Mouse (Mus musculus) forelimb bud, embryonic 11.5 days (tissue): ENCODE data around the gene Sh3bp2.
A peak's percentile ranks its signal among the peaks of the same experiment; 100 is the strongest.
"Not testable (repeated sequence)": the region's sequence is repeated elsewhere in the genome, so short reads cannot be mapped to it uniquely, and the experiment has no call there.

Source experiments
- DNase-seq: peaks from one replicate; pipeline ENCODE4 v3.0.0-alpha.2; 2012; ENCODE audit warnings: low read depth, low spot score

Gene Sh3bp2

DNA sequence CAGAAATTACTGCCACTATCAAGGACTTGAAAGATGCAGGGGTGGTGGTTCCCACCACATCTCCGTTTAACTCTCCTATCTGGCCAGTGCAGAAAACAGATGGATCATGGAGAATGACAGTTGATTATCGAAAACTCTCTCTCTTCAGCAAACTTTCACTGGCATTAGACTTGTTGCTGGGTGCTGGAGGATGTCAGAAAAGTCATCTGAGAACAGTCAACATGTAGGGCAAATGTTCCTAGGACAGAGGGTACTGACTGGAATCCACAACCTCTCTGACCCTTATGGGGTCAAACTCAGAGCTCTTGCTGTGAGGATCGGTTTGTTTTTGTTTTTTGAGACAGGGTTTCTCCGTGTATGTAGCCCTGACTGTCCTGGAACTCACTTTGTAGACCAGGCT lies 46.9 kb downstream of the Sh3bp2 start:
- not testable (repeated sequence) for DNase-seq

DNA sequence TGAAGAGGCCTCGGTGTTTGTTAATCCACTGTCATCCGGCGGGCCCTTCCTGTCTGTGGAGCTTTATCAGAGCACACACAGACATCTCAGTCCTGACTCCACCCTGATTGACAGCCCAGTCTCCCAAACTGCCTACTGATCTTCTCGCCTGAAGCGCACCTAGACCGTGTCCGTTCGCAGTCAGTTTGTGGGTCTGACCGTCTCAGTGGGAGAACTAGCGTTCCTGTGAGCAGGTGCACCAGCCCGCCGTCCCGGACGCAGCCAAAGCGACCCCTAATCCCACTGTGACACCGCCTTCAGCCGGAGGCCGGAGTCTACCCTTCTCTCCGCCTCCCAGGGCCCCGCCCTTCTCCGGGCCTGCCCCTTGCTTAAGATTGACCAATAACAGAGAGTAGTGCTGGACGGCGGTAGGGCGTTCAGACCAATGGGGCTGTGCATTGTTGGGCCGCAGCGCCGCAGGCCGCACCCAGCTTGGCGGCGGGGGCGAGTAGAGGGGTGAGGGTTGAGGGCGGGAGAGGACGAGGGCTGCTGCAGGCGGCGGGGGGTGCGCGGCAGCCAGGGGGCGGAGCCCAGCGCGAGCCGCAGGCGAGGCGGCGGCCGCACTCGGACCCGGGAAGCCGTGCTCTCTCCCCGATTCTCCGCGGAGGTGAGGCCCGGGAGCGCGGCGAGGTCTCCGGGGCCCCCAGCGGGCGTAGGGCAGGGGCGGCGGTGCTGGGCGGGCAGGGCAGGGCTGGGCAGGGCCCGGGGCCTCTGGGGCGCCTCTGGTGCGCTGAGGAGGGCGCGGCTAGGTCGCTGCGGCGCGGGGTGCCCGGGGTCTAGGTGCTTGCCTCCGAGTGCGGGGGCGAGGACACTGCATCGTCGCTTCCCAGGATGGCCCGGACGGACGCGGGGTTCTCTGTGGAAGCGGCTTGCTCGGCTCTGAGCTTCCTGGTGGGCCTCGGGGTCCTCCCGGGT lies 47.9 kb downstream of the Sh3bp2 start, which contains the start of gene Add1:
Gene Add1, plus strand, starts transcription at position 397 of the 954 bp plus-strand sequence.
- DNase-seq = peak; percentile 98

DNA sequence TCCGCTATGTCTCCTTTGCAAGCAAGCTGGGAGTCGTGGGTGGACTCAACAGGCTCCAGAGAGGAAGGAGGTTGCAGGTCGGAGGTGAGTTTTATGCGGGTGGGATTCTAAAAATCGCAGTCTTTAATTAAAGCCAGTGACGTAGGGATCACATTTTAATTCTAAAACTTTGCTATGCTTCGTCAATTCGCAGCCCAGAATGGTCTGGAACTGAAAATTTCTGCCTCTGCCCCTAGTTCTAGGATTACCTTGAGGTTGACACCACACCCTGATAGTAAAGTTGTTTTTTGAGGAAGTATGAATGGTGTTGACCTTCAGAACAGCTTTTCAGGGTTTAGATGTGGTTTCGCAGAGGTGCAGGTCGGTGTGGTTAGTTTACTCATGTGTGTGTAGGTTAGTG lies 49.1 kb downstream of the Sh3bp2 start:
- no peak for DNase-seq

DNA sequence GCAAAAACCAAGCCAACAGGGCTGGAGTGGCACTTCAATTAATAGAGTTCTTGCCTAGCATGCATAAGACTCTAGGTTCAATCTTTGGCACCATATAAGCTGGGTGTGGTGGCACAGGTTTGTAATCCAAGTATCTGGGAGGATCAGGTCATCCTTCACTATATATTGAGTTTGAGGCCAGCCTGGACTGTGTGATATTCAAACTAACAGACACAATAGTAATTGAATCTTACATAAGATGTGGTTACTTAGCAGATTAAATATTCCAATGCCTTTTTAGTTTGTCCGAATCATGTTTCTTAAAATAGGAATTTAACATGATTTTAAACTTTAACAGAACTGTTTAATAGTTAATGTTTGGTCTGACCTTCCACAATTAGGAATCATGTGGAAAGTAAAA lies 50.6 kb downstream of the Sh3bp2 start:
- no peak for DNase-seq

DNA sequence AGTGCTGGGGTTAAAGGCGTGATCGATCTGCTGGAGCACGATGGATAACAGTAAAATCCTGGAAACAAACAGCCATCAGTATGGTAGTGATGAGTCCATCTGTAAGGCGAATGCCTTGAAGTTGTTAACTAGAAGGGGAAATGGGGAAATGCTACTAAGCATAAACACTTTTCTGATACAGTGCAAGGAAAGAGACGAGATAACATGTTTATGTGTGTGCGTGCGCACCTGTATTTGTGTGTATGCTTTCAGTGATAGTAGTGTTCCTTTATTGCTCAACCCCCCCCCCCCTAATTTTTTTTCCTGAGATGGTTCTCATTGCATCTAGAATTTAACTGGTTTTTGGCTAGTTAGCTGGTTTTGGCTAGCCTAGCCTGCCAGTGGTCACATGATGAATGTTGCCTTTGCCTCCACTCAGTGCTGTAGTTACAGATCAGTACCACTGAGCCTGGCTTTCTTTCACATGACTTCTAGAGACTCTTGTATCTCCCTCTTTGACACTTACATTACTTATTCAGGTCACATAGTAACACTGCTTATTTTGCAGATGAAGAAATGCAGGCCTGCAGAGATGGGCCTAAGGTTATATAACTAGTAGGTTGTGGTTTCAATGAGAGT lies 52.5 kb downstream of the Sh3bp2 start:
- no peak for DNase-seq

DNA sequence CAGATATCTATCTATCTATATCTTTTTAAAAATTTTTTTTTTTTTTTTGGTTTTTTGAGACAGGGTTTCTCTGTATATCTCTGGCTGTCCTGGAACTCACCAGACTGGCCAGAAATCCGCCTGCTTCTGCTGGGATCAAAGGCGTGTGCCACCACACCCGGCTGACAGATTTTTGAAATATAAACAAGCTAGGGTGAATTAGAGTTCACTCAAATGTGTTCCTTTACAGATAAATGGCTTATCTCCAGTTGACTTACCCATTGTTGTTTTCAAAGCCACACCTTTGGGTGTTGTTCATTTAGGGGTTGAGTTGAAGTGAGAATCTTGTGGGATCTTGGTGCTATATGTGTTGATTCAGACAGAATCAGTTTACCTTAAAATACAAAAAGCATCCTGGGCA lies 53.7 kb downstream of the Sh3bp2 start:
- DNase-seq = no peak

DNA sequence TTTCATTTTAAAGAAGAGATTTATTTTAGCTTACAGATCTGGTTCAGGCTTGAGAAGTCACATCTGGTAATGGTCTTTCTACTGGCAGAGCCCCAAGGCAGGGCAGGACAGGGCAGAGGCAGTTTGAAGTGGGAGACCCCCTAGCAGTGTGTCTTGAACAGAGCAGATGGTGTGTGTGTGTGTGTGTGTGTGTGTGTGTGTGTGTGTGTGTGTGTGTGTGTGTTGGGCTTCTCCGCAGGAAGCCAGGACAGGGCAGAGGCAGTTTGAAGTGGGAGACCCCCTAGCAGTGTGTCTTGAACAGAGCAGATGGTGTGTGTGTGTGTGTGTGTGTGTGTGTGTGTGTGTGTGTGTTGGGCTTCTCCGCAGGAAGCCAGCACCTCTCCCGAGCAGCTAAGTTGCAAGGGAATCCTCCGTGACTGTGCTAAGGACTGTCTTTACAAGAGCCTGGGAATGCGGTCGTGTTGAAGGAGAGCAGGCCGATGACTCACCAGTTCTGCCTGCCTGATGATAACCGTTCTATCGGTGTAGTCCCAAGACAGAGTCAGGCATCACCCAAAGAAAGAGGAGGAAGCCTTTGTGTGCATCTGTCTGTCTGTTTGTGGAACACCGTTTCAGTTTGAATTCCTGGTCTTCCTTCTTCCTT lies 56.2 kb downstream of the Sh3bp2 start:
- DNase-seq = not testable (repeated sequence)

DNA sequence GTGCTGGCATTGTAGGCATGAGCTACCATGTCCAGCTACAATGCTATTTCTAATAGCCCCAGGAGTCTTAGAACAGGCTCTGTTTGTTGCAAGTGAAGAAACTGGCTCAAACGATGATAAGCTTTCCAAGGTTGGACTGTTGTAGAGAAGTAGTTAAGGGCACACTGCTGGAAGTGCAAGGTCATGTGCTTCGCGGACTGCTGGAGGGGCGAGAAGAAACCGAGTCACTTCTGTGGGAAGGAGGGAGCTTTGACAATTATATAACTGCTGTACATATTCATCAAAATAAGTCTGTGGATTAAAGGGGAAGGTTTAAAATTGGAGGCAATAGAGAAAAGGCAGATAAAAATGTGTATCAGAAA lies 56.7 kb downstream of the Sh3bp2 start:
- no peak for DNase-seq

DNA sequence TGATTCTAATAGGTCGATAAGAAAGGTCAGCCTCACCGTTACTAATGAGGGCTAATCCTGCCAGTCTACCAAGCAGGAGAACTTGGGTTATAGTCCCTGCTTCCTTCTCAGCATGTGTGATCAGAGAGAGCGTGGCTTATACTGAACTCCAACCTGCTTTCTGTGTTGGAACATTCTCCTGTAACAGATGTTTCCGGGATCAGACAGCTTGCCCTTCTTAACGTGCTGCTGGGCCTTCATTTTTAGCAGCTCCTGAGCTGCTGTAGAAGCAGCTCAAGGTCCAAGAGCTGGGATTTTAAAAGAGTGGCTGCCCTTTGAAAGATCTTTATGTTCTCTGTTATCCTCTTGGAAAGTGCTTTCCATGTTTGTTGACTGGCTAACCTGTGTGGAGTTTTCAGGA lies 59.6 kb downstream of the Sh3bp2 start:
- no peak for DNase-seq

DNA sequence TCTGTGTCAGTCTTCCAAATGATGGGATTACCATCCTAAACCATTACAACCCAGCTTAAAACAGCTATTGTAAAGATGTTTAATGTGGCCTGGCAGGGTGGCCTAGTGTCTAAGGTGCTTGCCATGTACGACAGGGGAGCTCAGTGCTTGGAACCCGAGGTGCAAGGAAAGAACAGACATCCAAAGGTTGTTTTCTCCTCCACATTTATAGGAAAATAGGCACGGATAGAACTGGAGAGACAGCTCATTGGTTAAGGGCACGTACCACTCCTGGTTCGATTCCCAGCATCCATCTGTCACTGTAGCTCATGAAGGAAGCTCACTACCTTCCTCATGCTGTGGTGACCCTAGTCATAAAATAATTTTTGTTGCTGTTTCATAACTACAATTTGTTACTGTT lies 62.2 kb downstream of the Sh3bp2 start:
- DNase-seq = no peak

DNA sequence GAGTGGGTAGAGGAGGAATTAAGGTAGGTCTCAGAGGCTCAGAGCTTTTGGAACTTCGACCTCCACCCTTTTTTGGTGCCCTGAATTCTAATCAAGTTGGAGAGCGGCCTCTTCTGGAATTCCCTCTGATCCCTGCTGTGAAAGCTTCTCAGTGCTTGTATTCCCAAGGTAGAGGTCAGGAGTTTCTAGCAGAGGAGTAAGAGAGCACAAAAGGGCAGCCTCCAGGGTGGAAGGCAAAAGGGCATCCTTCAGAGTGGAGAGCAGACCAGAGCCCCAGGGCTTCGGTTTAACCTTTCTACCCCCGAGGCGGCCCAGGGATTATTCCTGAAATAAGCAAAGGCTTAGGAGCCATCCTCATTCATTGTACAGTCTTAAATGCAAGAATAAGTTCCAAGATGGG lies 64.4 kb downstream of the Sh3bp2 start:
- DNase-seq = no peak

DNA sequence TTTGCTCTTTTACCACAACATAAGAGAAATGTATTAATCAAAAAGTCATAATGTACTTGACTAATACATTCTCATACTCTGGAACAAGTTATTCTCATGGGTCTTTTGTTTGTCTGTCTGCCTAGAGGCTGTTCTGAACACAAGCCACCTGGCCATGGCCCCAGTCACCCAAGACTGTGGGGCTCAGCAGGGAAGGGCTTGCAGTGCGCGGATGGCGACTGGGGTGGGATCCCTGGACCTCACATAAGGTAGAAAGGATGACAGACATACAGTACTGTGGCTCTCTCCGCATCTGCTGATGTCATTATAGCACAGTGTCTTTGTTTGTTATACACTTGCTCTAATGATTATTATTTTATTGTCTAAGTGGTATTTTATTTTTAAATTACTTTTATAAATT lies 65.1 kb downstream of the Sh3bp2 start:
- DNase-seq = no peak

DNA sequence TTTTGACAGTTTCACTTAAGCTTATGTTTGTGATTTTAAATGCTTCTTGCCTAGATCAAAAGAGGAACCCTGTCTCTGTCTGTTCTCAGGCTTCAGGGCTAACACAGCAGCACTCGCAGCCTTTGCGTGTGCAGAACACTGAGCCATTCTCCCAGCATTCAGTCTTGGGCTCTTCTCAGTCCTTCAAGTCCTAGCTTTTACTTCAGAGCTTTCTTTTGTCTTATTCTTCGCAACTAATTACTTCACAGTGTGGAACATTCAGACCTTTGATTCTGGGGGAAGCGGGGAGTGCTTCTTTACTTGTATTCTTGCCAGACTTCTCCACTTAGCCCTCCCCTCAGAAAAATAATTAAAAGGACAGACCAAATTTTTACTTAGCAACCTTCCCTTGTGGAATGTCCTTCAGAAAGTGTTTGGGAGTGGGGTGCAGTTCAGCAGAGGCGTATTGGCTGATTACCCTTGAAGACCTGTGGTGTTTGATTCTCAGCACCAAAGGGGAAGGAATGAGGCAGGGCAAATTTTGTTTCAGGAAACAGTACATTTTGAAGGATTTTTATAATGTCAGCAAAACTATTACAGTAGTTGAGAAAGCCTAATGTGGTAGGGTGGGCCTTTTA lies 65.9 kb downstream of the Sh3bp2 start:
- no peak for DNase-seq

DNA sequence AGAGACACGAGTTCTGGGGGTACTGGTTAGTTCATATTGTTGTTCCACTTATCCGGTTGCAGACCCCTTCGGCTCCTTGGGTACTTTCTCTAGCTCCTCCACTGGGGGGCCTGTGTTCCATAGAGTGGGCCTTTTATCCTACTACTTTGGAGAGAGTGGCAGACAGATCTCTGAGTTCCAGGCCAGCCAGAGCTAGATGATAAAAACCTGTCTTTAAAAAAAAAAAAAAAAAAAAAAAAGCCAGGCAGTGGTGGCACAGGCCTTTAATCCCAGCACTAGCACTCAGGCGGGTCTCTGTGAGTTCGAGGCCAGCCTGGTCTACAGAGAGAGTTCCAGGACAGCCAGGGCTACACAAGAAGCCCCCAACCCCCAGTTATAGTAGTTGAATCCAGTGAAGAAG lies 66.6 kb downstream of the Sh3bp2 start:
- DNase-seq = not testable (repeated sequence)

DNA sequence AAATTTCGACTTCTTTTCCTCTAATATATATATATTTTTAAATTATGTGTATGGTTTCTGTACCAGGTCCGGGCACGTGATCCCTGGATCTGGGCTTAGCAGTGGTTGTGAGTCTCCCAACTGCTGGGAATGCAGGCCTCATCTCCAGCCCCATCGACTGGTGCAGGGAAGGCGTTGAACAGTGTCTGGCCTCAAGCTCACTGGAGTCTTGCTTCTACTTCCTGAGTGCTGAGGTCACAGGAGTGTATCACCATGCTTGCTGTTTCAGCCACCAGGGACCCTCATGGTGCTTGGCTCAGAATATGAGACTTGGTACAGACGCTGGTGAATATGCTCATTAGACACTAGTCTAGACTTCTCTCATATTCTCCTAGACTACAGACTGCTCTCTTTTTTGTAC lies 67.0 kb downstream of the Sh3bp2 start:
- no peak for DNase-seq

DNA sequence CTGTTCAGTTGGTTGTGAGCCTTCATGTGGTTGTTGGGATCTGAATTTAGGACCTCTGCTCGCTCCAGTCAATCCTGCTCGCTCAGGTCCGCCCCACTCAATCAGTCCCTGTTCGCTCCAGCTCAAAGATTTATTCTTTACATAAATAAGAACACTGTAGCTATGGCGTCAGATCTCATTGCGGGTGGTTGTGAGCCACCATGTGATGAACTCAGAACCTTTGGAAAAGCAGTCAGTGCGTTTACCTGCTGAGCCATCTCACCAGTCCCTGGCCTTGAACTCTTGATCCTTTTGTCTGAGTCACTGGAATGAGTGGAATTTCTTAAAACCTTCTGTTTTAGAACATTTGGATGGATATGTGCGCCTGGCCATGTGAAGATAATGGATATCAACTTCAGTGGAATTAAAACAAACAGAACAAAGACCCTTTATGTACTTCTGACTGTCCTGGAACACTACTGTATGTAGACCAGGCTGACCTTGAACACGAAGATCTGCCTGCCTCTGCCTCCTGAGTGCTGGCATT lies 67.6 kb downstream of the Sh3bp2 start:
- no peak for DNase-seq

DNA sequence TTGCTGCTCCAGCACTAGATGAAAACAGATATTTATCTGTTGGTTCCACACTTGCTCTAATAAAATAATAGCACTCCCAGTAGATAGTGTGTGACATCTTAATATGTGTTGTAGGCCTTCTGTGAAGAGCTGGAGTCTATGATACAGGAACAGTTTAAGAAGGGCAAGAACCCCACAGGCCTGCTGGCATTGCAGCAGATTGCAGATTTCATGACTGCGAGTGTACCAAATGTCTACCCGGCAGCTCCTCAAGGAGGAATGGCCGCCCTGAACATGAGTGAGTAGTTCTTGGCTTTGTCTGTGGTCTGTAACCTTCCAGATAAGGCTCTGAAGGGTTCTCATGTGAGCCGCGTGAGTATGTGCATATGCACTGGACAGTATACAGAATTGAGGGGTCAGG lies 78.9 kb downstream of the Sh3bp2 start:
- DNase-seq = no peak

DNA sequence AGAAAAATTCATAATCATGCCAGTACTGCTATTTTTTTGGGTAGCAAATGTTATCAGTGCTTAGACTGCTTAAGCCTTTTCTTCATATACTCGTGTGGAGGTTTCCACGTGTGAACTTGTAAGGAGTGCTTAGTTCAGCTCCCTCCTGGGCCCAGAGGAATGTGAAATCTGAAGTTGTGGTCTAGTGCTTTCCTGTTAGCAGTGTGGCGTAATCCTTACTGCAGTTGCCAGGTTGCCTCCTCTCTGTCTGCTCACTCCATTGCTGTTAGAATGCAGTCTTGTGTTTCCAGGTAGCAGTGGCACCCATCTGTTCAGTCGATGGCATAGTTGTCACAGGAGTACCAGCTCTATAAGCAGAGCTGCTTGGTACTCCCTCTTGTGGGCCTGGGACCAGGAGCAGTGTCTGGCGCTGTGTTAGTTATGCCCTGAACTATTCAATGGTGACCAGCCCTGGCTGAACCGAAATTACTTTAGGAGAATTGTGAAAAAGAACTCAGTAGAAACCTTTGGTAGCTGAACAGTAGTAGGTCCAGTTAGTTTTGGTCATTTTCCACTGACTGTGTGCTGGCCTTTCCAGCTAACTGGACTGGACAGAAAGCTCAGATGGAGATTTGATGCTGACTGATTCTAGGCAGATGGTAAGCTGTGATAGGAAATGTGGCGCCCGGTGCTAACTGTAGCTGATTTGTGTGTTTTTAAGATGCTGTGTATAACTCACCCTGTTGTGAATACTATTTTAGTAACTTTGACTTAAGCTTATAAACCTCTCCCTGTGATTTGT lies 81.7 kb downstream of the Sh3bp2 start:
- no peak for DNase-seq

DNA sequence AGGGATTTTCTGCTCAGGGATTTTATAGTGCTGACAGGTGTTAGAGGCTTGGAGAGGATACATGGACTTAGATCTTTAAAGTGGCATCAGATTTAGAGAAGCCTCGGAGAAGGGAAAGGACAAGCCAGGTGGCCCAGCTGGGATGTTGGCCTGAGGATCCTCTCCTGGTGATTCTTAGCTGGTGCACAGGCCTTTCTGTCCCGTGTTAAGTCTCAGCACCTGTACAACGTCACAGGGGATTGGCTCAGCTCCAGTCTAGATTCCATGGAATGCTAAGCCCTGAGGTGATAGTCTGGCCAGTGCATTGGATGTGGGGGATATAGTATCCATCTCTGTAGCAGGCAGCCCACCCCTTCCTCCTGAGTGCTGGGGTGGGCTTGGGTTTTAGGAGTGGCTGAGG lies 82.6 kb downstream of the Sh3bp2 start:
- DNase-seq = no peak

DNA sequence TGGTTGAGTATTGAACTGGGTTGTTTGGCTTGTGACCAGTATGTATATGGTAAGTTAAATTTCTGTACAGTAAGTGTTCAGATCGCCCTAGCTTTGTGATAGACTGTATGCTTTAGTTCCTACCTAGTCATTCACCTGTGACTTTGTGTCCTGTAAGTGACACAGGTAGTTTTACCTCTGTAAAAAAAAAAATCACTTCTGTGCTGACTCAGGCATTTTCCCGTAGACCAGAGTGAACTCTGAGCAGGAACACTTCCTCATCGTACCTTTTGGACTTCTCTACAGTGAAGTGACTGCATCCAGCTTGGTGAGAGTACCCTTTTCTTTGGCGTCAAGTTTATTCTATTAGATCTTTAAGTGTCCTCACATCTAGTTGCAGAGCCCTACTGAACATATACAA lies 84.3 kb downstream of the Sh3bp2 start:
- no peak for DNase-seq
